Mouse (Mus musculus) neural tube, embryonic 14.5 days (tissue): Measurements from ENCODE around the gene Fkbp14. TPM values are rescaled to one million over a fixed set of nuclear protein-coding genes. Genes with fewer than 3 reads are reported as not detected.

Source experiments
- ATAC-seq: fragments of 200-750 bp; cut with Nextera tagmentation; 2 replicates; pipeline ENCODE4 v1.8.0; 2017; ENCODE audit warnings: low read depth, mild to moderate bottlenecking, moderate TSS enrichment, moderate library complexity
- H3K27ac ChIP-seq: fragments of 300-500 bp; sonication (generic); 2 replicates; pipeline ENCODE4 v1.5.1; 2014; ENCODE audit warnings: low read depth, mild to moderate bottlenecking, control low read depth, low read length, moderate library complexity, mixed read lengths
- H3K27me3 ChIP-seq: fragments of 300-500 bp; sonication (generic); 2 replicates; pipeline ENCODE4 v1.6.1; 2014; ENCODE audit warnings: low read length; ENCODE audit not compliant: control insufficient read depth, insufficient read depth
- H3K36me3 ChIP-seq: fragments of 300-500 bp; sonication (generic); 2 replicates; pipeline ENCODE4 v1.6.1; 2014; ENCODE audit warnings: low read length, mixed read lengths; ENCODE audit not compliant: control insufficient read depth, insufficient read depth
- H3K4me1 ChIP-seq: fragments of 300-500 bp; sonication (generic); 2 replicates; pipeline ENCODE4 v1.6.1; 2014; ENCODE audit warnings: low read length; ENCODE audit not compliant: control insufficient read depth, insufficient read depth
- H3K4me2 ChIP-seq: fragments of 300-500 bp; sonication (generic); 2 replicates; pipeline ENCODE4 v1.6.1; 2014; ENCODE audit warnings: mild to moderate bottlenecking, low read depth, low read length, control low read depth
- H3K4me3 ChIP-seq: fragments of 300-500 bp; sonication (generic); 2 replicates; pipeline ENCODE4 v1.5.1; 2014; ENCODE audit warnings: low read depth, low read length, control low read depth, mixed read lengths
- H3K9ac ChIP-seq: fragments of 300-500 bp; sonication (generic); replicated peaks from 2 replicates; pipeline ENCODE4 v1.6.1; 2014; ENCODE audit warnings: low read depth, mild to moderate bottlenecking, control low read depth, low read length, mixed read lengths
- H3K9me3 ChIP-seq: fragments of 300-500 bp; sonication (generic); 2 replicates; pipeline ENCODE4 v1.6.1; 2016; ENCODE audit warnings: low read length; ENCODE audit not compliant: control insufficient read depth
- WGBS: fragments of 180-500 bp; shearing (Covaris S2); extraction: QIAGEN DNeasy Blood & Tissue Kit; methylation state at CpG from one replicate; pipeline ENCODE4 v1.1.7; 2014; 5-methylcytosine and 5-hydroxymethylcytosine counted together
- polyA plus RNA-seq: library from polyadenylated mRNA; unstranded; fragments of >200 nt; fragmentation: Nextera tagmentation; extraction: Ambion mirVana; gene quantifications from 2 replicates; pipeline ENCODE4 v1.2.1, GENCODE M21; 2014

Fkbp14 gene
- polyA plus RNA-seq, 1 experiment from 2014 or later, result 9.1 TPM

- H3K9ac ChIP-seq, result no peak overlapping the region
- 12% methylated on average over 6 of the region's 6 CpGs for WGBS
- H3K27ac ChIP-seq, result no peak overlapping the region
- no peaks in the 10 kb centered on the region for H3K36me3 ChIP-seq
- H3K27me3 ChIP-seq, result no peaks in the 10 kb centered on the region
- no peak overlapping the region for H3K4me2 ChIP-seq
- no peaks in the 10 kb centered on the region for H3K9me3 ChIP-seq
- H3K4me3 ChIP-seq, result no peak overlapping the region
- ATAC-seq, result peak; percentile 72
- H3K4me1 ChIP-seq, result peaks cover 9% of the 10 kb centered on the region
These were observed 23.7 kb downstream of the Fkbp14 start for GRCm38 (mm10) chr6:54573218-54573955.

- Histone ChIP-seq H3K36me3 (no peaks in the 10 kb centered on the region), H3K27ac (0 out of 2 replicates have a peak overlapping the region, but pooled peaks have one; percentile 23), H3K4me2 (0 out of 2 replicates have a peak overlapping the region, but pooled peaks have one; percentile 14), H3K9ac (no peak overlapping the region), H3K9me3 (no peaks in the 10 kb centered on the region), H3K27me3 (no peaks in the 10 kb centered on the region), H3K4me1 (peaks cover 9% of the 10 kb centered on the region), H3K4me3 (no peak overlapping the region)
- ATAC-seq, result no peak
- 12% methylated on average over 7 of the region's 7 CpGs for WGBS
These were observed 27.3 kb downstream of the Fkbp14 start for GRCm38 (mm10) chr6:54569776-54570175.

- Histone ChIP-seq H3K9ac (peak overlapping the region; percentile 63), H3K4me3 (peak overlapping the region; percentile 62), H3K36me3 (no peaks in the 10 kb centered on the region), H3K9me3 (no peaks in the 10 kb centered on the region), H3K27me3 (no peaks in the 10 kb centered on the region), H3K27ac (peak overlapping the region; percentile 88), H3K4me1 (peaks cover 18% of the 10 kb centered on the region), H3K4me2 (peak overlapping the region; percentile 80)
- 5% methylated on average over 6 of the region's 6 CpGs for WGBS
- ATAC-seq, result no peak; the same call in 1 of the 2 replicates
These were observed 30.6 kb downstream of the Fkbp14 start for GRCm38 (mm10) chr6:54566546-54566919.

GRCm38 (mm10) chr6:54565665-54566545 is 31.2 kb downstream of the Fkbp14 start, which contains the start of gene Scrn1:
Gene Scrn1 (minus strand): TSS chr6:54566489.
- no peaks in the 10 kb centered on the region for H3K27me3 ChIP-seq
- under 1% methylated on average over 60 of the region's 60 CpGs for WGBS
- H3K4me3 ChIP-seq, result peak within 1 kb of the TSS; percentile 62
- ATAC-seq, result peak; percentile 86
- H3K36me3 ChIP-seq, result no peaks in the 10 kb centered on the region
- peak within 1 kb of the TSS; percentile 88 for H3K27ac ChIP-seq
- peak within 1 kb of the TSS; percentile 63 for H3K9ac ChIP-seq
- H3K9me3 ChIP-seq, result no peaks in the 10 kb centered on the region
- peak within 1 kb of the TSS; percentile 80 for H3K4me2 ChIP-seq
- H3K4me1 ChIP-seq, result peaks cover 18% of the 10 kb centered on the region

- Histone ChIP-seq H3K9ac (peak overlapping the region; percentile 63; the same call in 1 of the 2 replicates), H3K27ac (peak overlapping the region; percentile 88), H3K27me3 (no peaks in the 10 kb centered on the region), H3K36me3 (no peaks in the 10 kb centered on the region), H3K9me3 (no peaks in the 10 kb centered on the region), H3K4me2 (peak overlapping the region; percentile 80), H3K4me1 (peaks cover 18% of the 10 kb centered on the region), H3K4me3 (peak overlapping the region; percentile 62)
- WGBS, result 3% methylated on average over 3 of the region's 3 CpGs
- ATAC-seq, result peak; percentile 35
These were observed 32.1 kb downstream of the Fkbp14 start for GRCm38 (mm10) chr6:54565012-54565411.

GRCm38 (mm10) chr6:54564506-54564991 is 32.6 kb downstream of the Fkbp14 start:
- 52% methylated on average over 9 of the region's 9 CpGs for WGBS
- ATAC-seq, result no peak
- Histone ChIP-seq H3K27ac (no peak overlapping the region), H3K9me3 (no peaks in the 10 kb centered on the region), H3K27me3 (no peaks in the 10 kb centered on the region), H3K4me2 (peak overlapping the region; percentile 80), H3K36me3 (no peaks in the 10 kb centered on the region), H3K4me1 (peaks cover 14% of the 10 kb centered on the region), H3K4me3 (peak overlapping the region; percentile 62), H3K9ac (peak overlapping the region; percentile 1; the same call in 1 of the 2 replicates)

- H3K9ac ChIP-seq, result no peak overlapping the region
These were observed 33.5 kb downstream of the Fkbp14 start for GRCm38 (mm10) chr6:54563561-54563960.

GRCm38 (mm10) chr6:54562018-54562809 is 34.9 kb downstream of the Fkbp14 start:
- H3K9ac ChIP-seq, result no peak overlapping the region
- WGBS, result 78% methylated on average over 16 of the region's 17 CpGs
- H3K27ac ChIP-seq, result no peak overlapping the region
- no peak overlapping the region for H3K4me3 ChIP-seq
- no peak overlapping the region for H3K4me2 ChIP-seq
- no peaks in the 10 kb centered on the region for H3K27me3 ChIP-seq
- peaks cover 14% of the 10 kb centered on the region; the same call in 1 of the 2 replicates for H3K4me1 ChIP-seq
- no peaks in the 10 kb centered on the region; the same call in 1 of the 2 replicates for H3K36me3 ChIP-seq
- no peak for ATAC-seq
- no peaks in the 10 kb centered on the region for H3K9me3 ChIP-seq

More at GRCm38 (mm10) chr6:54563561-54563960, 33.5 kb downstream of the Fkbp14 start:
- no peaks in the 10 kb centered on the region for H3K27me3 ChIP-seq
- H3K4me2 ChIP-seq, result peak overlapping the region; percentile 80; the same call in 1 of the 2 replicates
- H3K9me3 ChIP-seq, result no peaks in the 10 kb centered on the region
- WGBS, result 90% methylated on average over 4 of the region's 4 CpGs
- no peak for ATAC-seq
- no peak overlapping the region for H3K27ac ChIP-seq
- no peak overlapping the region for H3K4me3 ChIP-seq
- peaks cover 14% of the 10 kb centered on the region; the same call in 1 of the 2 replicates for H3K4me1 ChIP-seq
- H3K36me3 ChIP-seq, result no peaks in the 10 kb centered on the region
